Mouse (Mus musculus) liver (tissue): Measurements from ENCODE around the gene 2610028H24Rik.

Experiments
- DNase-seq: peaks from one replicate; pipeline ENCODE4 v3.0.0-alpha.2; 2020; ENCODE audit warnings: mixed read lengths

2610028H24Rik gene

GRCm38 (mm10) chr10:76493527-76493926, 44.6 kb downstream of the 2610028H24Rik start:
- peak; percentile 26 for DNase-seq

GRCm38 (mm10) chr10:76495501-76495900, 46.6 kb downstream of the 2610028H24Rik start:
- DNase-seq, result no peak

- DNase-seq, result no peak
These were observed 47.5 kb downstream of the 2610028H24Rik start for GRCm38 (mm10) chr10:76496366-76496765.

- no peak for DNase-seq
These were observed 48.6 kb downstream of the 2610028H24Rik start for GRCm38 (mm10) chr10:76497522-76497921.

GRCm38 (mm10) chr10:76504271-76504943, 55.5 kb downstream of the 2610028H24Rik start:
- no peak for DNase-seq

GRCm38 (mm10) chr10:76505865-76506264, 57.0 kb downstream of the 2610028H24Rik start:
- no peak for DNase-seq
